Mouse (Mus musculus): Measurements from ENCODE around the gene Plekho1. TPM values are rescaled to one million over a fixed set of nuclear protein-coding genes. Genes with fewer than 3 reads are reported as not detected.
"Not testable (repeated sequence)": the region's sequence is repeated elsewhere in the genome, so short reads cannot be mapped to it uniquely, and the experiment has no call there.

The Plekho1 gene
- total RNA-seq, 2 experiments from 2014 or later: 40.5 to 42.5 TPM

GRCm38 (mm10) chr3:95953522-95953921, 42.3 kb downstream of the Plekho1 start:
- no peak for DNase-seq (ENCODE audit: low spot score in 2 of 2)

- DNase-seq (ENCODE audit: low spot score in 2 of 2): no peak
Observed at GRCm38 (mm10) chr3:95953023-95953422, 42.8 kb downstream of the Plekho1 start.

- DNase-seq (ENCODE audit: low spot score in 2 of 2): not testable (repeated sequence)
Observed at GRCm38 (mm10) chr3:95951566-95951965, 44.2 kb downstream of the Plekho1 start.

GRCm38 (mm10) chr3:95950763-95951551, 44.8 kb downstream of the Plekho1 start:
- DNase-seq (ENCODE audit: low spot score in 2 of 2): peak; percentile 84 to 96

- DNase-seq (ENCODE audit: low spot score in 2 of 2): no peak
Observed at GRCm38 (mm10) chr3:95948325-95948724, 47.5 kb downstream of the Plekho1 start.

- no peak for DNase-seq (ENCODE audit: low spot score in 2 of 2)
Observed at GRCm38 (mm10) chr3:95945731-95946240, 50.0 kb downstream of the Plekho1 start.

- DNase-seq (ENCODE audit: low spot score in 2 of 2): no peak
Observed at GRCm38 (mm10) chr3:95944742-95945141, 51.1 kb downstream of the Plekho1 start.

GRCm38 (mm10) chr3:95943226-95943625, 52.6 kb downstream of the Plekho1 start:
- DNase-seq (ENCODE audit: low spot score in 2 of 2): no peak

GRCm38 (mm10) chr3:95942749-95943148, 53.1 kb downstream of the Plekho1 start:
- no peak for DNase-seq (ENCODE audit: low spot score in 2 of 2)

GRCm38 (mm10) chr3:95938835-95939234, 57.0 kb downstream of the Plekho1 start:
- DNase-seq (ENCODE audit: low spot score in 2 of 2): no peak

Other genes with a start within 250 kb of the Plekho1 start
- gene Tars2, start 235.8 kb downstream of the Plekho1 start, total RNA-seq (2021): 10 to 100 TPM; 41.5 to 41.7 TPM
- 10 to 100 TPM; 60.1 to 63.0 TPM for gene Rprd2, start 177.1 kb downstream of the Plekho1 start, total RNA-seq (2021)
- 10 to 100 TPM; 33.8 to 34.4 TPM for gene Prpf3, start 140.1 kb downstream of the Plekho1 start, total RNA-seq (2021)
- 100 to 1,000 TPM; 134 to 158 TPM for gene Mrps21, start 124.5 kb downstream of the Plekho1 start, total RNA-seq (2021)
- gene Ciart, start 113.8 kb downstream of the Plekho1 start, total RNA-seq (2021): 10 to 100 TPM in 1 of 2 experiments, 1 to 10 TPM in 1; 9.2 to 11.7 TPM
- gene BC028528, start 104.0 kb downstream of the Plekho1 start, total RNA-seq (2021): 1 to 10 TPM; 2.2 to 3.0 TPM
- 10 to 100 TPM; 61.1 to 70.2 TPM for gene Aph1a, start 102.0 kb downstream of the Plekho1 start, total RNA-seq (2021)
- gene Car14, start 91.3 kb downstream of the Plekho1 start, total RNA-seq (2021): 10 to 100 TPM in 1 of 2 experiments, 1 to 10 TPM in 1; 9.9 to 10.8 TPM
- gene Anp32e, start 66.8 kb downstream of the Plekho1 start, total RNA-seq (2021): 10 to 100 TPM; 88.3 to 89.6 TPM
- 10 to 100 TPM; 43.7 to 45.6 TPM for gene Vps45, start 62.5 kb upstream of the Plekho1 start, total RNA-seq (2021)
- 10 to 100 TPM; 40.1 to 40.8 TPM for gene Otud7b, start 108.5 kb upstream of the Plekho1 start, total RNA-seq (2021)
- gene Mtmr11, start 166.0 kb upstream of the Plekho1 start, total RNA-seq (2021): 1 to 10 TPM; 4.0 to 6.8 TPM
- gene Sf3b4, start 176.3 kb upstream of the Plekho1 start, total RNA-seq (2021): 10 to 100 TPM; 50.4 to 51.0 TPM
- 100 to 1,000 TPM; 359 to 373 TPM for gene Sv2a, start 185.2 kb upstream of the Plekho1 start, total RNA-seq (2021)
- 10 to 100 TPM; 18.2 to 19.4 TPM for gene Bola1, start 223.7 kb upstream of the Plekho1 start, total RNA-seq (2021)
- gene Hist2h2ab, start 223.9 kb upstream of the Plekho1 start, total RNA-seq (2021): 10 to 100 TPM; 10.4 to 10.6 TPM
- gene Hist2h2ac, start 224.9 kb upstream of the Plekho1 start, total RNA-seq (2021): 10 to 100 TPM; 24.5 to 27.2 TPM
- 1 to 10 TPM; 8.3 to 9.0 TPM for gene Hist2h2be, start 225.1 kb upstream of the Plekho1 start, total RNA-seq (2021)
- 10 to 100 TPM in 1 of 2 experiments, 1 to 10 TPM in 1; 7.7 to 11.1 TPM for gene Hist2h3c2, start 243.1 kb upstream of the Plekho1 start, total RNA-seq (2021)
- 100 to 1,000 TPM; 207 to 216 TPM for gene Hist2h2aa2, start 244.3 kb upstream of the Plekho1 start, total RNA-seq (2021)
- 10 to 100 TPM in 1 of 2 experiments, 1 to 10 TPM in 1; 8.7 to 12.8 TPM for gene Hist2h2aa1, start 249.5 kb upstream of the Plekho1 start, total RNA-seq (2021)